Mouse (Mus musculus) forebrain, embryonic 13.5 days (tissue): ENCODE results near the gene Zbtb7a. TPM values are rescaled to one million over a fixed set of nuclear protein-coding genes. Genes with fewer than 3 reads are reported as not detected.

Experiments
- ATAC-seq: fragments of 200-750 bp; cut with Nextera tagmentation; 2 replicates; pipeline ENCODE4 v1.8.0; 2017
- H3K27ac ChIP-seq: fragments of 300-500 bp; sonication (generic); 2 replicates; pipeline ENCODE4 v1.5.1; 2015; ENCODE audit warnings: inconsistent platforms, mild to moderate bottlenecking, moderate library complexity
- H3K27me3 ChIP-seq: fragments of 300-500 bp; sonication (generic); 2 replicates; pipeline ENCODE4 v1.6.1; 2015; ENCODE audit warnings: mild to moderate bottlenecking, inconsistent platforms
- H3K36me3 ChIP-seq: fragments of 300-500 bp; sonication (generic); 2 replicates; pipeline ENCODE4 v1.6.1; 2015; ENCODE audit warnings: mild to moderate bottlenecking, inconsistent platforms; ENCODE audit not compliant: poor library complexity, severe bottlenecking
- H3K4me1 ChIP-seq: fragments of 300-500 bp; sonication (generic); 2 replicates; pipeline ENCODE4 v1.6.1; 2015; ENCODE audit warnings: inconsistent platforms
- H3K4me2 ChIP-seq: fragments of 300-500 bp; sonication (generic); 2 replicates; pipeline ENCODE4 v1.6.1; 2015; ENCODE audit warnings: inconsistent platforms, mild to moderate bottlenecking, moderate library complexity
- H3K4me3 ChIP-seq: fragments of 300-500 bp; sonication (generic); 2 replicates; pipeline ENCODE4 v1.5.1; 2015; ENCODE audit warnings: mild to moderate bottlenecking, inconsistent platforms
- H3K9ac ChIP-seq: fragments of 300-500 bp; sonication (generic); 2 replicates; pipeline ENCODE4 v1.6.1; 2015; ENCODE audit warnings: mild to moderate bottlenecking, inconsistent platforms
- H3K9me3 ChIP-seq: fragments of 300-500 bp; sonication (generic); replicated peaks from 2 replicates; pipeline ENCODE4 v1.6.1; 2016; ENCODE audit warnings: inconsistent platforms
- WGBS: fragments of 180-500 bp; shearing (Covaris S2); methylation state at CpG from one replicate; pipeline ENCODE4 v1.1.7; 2015; 5-methylcytosine and 5-hydroxymethylcytosine counted together
- microRNA-seq: library from miRNA; unstranded; fragments of <30 nt; microRNA quantifications from one replicate; pipeline ENCODE4, GENCODE M21; 2016
- polyA plus RNA-seq: library from polyadenylated mRNA; unstranded; fragments of >200 nt; fragmentation: Nextera tagmentation; extraction: Ambion mirVana; gene quantifications from 2 replicates; pipeline ENCODE4 v1.2.1, GENCODE M21; 2015

Gene Zbtb7a
- polyA plus RNA-seq, 1 experiment from 2014 or later: 10.4 TPM

- no peak overlapping the region for H3K4me3 ChIP-seq
- no peaks in the 10 kb centered on the region for H3K36me3 ChIP-seq
- H3K27ac ChIP-seq: no peak overlapping the region
- no peak overlapping the region for H3K4me2 ChIP-seq
- H3K9me3 ChIP-seq: no peaks in the 10 kb centered on the region
- ATAC-seq: no peak
- peaks cover 15% of the 10 kb centered on the region for H3K4me1 ChIP-seq
- H3K9ac ChIP-seq: no peak overlapping the region
- 61% methylated on average over 6 of the region's 6 CpGs for WGBS
- H3K27me3 ChIP-seq: peaks cover 50% of the 10 kb centered on the region
Measured at GRCm38 (mm10) chr10:81197305-81197704, 62.3 kb downstream of the Zbtb7a start.

- no peak overlapping the region for H3K4me3 ChIP-seq
- no peak for ATAC-seq
- WGBS: 2% methylated on average over 9 of the region's 9 CpGs
- peaks cover 6% of the 10 kb centered on the region for H3K4me1 ChIP-seq
- no peaks in the 10 kb centered on the region for H3K36me3 ChIP-seq
- H3K4me2 ChIP-seq: no peak overlapping the region
- H3K27ac ChIP-seq: no peak overlapping the region
- H3K27me3 ChIP-seq: peaks cover 50% of the 10 kb centered on the region
- H3K9ac ChIP-seq: no peak overlapping the region
- H3K9me3 ChIP-seq: no peaks in the 10 kb centered on the region
Measured at GRCm38 (mm10) chr10:81198230-81198629, 63.2 kb downstream of the Zbtb7a start.

GRCm38 (mm10) chr10:81198990-81199389 lies 64.0 kb downstream of the Zbtb7a start:
- Histone ChIP-seq H3K27me3 (peaks cover 45% of the 10 kb centered on the region), H3K9me3 (no peaks in the 10 kb centered on the region), H3K9ac (peak overlapping the region; percentile 12; the same call in 1 of the 2 replicates), H3K4me2 (no peak overlapping the region), H3K4me3 (no peak overlapping the region), H3K36me3 (no peaks in the 10 kb centered on the region), H3K27ac (no peak overlapping the region), H3K4me1 (peaks cover 4% of the 10 kb centered on the region; the same call in 1 of the 2 replicates)
- ATAC-seq: no peak
- WGBS: 81% methylated on average over 6 of the region's 6 CpGs

GRCm38 (mm10) chr10:81200141-81200540 lies 65.1 kb downstream of the Zbtb7a start:
- no peak for ATAC-seq
- peaks cover 33% of the 10 kb centered on the region for H3K27me3 ChIP-seq
- H3K4me2 ChIP-seq: no peak overlapping the region
- H3K9me3 ChIP-seq: no peaks in the 10 kb centered on the region
- 84% methylated on average over 13 of the region's 13 CpGs for WGBS
- no peak overlapping the region for H3K4me3 ChIP-seq
- H3K4me1 ChIP-seq: no peaks in the 10 kb centered on the region
- no peak overlapping the region for H3K27ac ChIP-seq
- H3K36me3 ChIP-seq: peaks cover 4% of the 10 kb centered on the region; the same call in 1 of the 2 replicates
- 0 out of 2 replicates have a peak overlapping the region, but pooled peaks have one; percentile 9 for H3K9ac ChIP-seq

GRCm38 (mm10) chr10:81200605-81201287 lies 65.7 kb downstream of the Zbtb7a start:
- no peak overlapping the region for H3K9ac ChIP-seq
- H3K4me1 ChIP-seq: no peaks in the 10 kb centered on the region
- H3K4me2 ChIP-seq: no peak overlapping the region
- H3K9me3 ChIP-seq: no peaks in the 10 kb centered on the region
- no peak overlapping the region for H3K4me3 ChIP-seq
- 78% methylated on average over 20 of the region's 20 CpGs for WGBS
- ATAC-seq: no peak
- H3K27me3 ChIP-seq: peaks cover 27% of the 10 kb centered on the region
- peaks cover 5% of the 10 kb centered on the region for H3K36me3 ChIP-seq
- H3K27ac ChIP-seq: no peak overlapping the region

GRCm38 (mm10) chr10:81201807-81202758 lies 67.1 kb downstream of the Zbtb7a start, which contains the start of gene Nmrk2:
Nmrk2 (minus strand) TSS chr10:81202051.
- Histone ChIP-seq H3K27ac (no peak within 1 kb of the TSS), H3K36me3 (peaks cover 18% of the 10 kb centered on the region), H3K4me1 (no peaks in the 10 kb centered on the region), H3K4me2 (no peak within 1 kb of the TSS), H3K4me3 (no peak within 1 kb of the TSS), H3K27me3 (peaks cover 14% of the 10 kb centered on the region), H3K9ac (no peak within 1 kb of the TSS), H3K9me3 (no peaks in the 10 kb centered on the region)
- ATAC-seq: no peak
- 65% methylated on average over 13 of the region's 13 CpGs for WGBS

Small RNAs within 50 kb of the gene (microRNA-seq; reads per million reads assigned to microRNA genes)
- gene Mir5615-1: not detected
- not detected for gene Mir5615-2

Other genes with a start within 250 kb of the Zbtb7a start
- 356 and 364 TPM in 2 replicates for gene Timm13, start 234.3 kb upstream of the Zbtb7a start, polyA plus RNA-seq
- 54.0 and 54.9 TPM in 2 replicates for gene Lmnb2, start 217.0 kb upstream of the Zbtb7a start, polyA plus RNA-seq
- gene Gadd45b, start 205.1 kb upstream of the Zbtb7a start, polyA plus RNA-seq: 4.9 and 5.1 TPM in 2 replicates
- gene Gng7, start 120.3 kb upstream of the Zbtb7a start, polyA plus RNA-seq: 14.8 and 17.6 TPM in 2 replicates
- gene Diras1, start 109.6 kb upstream of the Zbtb7a start, polyA plus RNA-seq: 13.4 and 15.0 TPM in 2 replicates
- gene Slc39a3, start 97.8 kb upstream of the Zbtb7a start, polyA plus RNA-seq: 33.4 and 37.8 TPM in 2 replicates
- 273 and 305 TPM in 2 replicates for gene Sgta, start 75.0 kb upstream of the Zbtb7a start, polyA plus RNA-seq
- 55.8 and 60.5 TPM in 2 replicates for gene Thop1, start 65.2 kb upstream of the Zbtb7a start, polyA plus RNA-seq
- 0.30 and 0.42 TPM in 2 replicates for gene Creb3l3, start 36.3 kb upstream of the Zbtb7a start, polyA plus RNA-seq
- 200 and 211 TPM in 2 replicates for gene Map2k2, start 29.3 kb upstream of the Zbtb7a start, polyA plus RNA-seq
- 54.2 and 57.0 TPM in 2 replicates for gene Pias4, start 32.7 kb downstream of the Zbtb7a start, polyA plus RNA-seq
- gene Eef2, start 41.4 kb downstream of the Zbtb7a start, polyA plus RNA-seq: 555 and 583 TPM in 2 replicates
- gene Dapk3, start 47.8 kb downstream of the Zbtb7a start, polyA plus RNA-seq: 43.5 and 47.7 TPM in 2 replicates
- gene 4930442H23Rik, start 48.6 kb downstream of the Zbtb7a start, polyA plus RNA-seq: not detected in 2 replicates
- not detected in 2 replicates for gene Nmrk2, start 66.8 kb downstream of the Zbtb7a start, polyA plus RNA-seq
- gene Atcay, start 95.6 kb downstream of the Zbtb7a start, polyA plus RNA-seq: 44.5 and 54.2 TPM in 2 replicates
- gene Zfr2, start 97.9 kb downstream of the Zbtb7a start, polyA plus RNA-seq: 9.7 and 10.9 TPM in 2 replicates
- gene Matk, start 117.7 kb downstream of the Zbtb7a start, polyA plus RNA-seq: 5.6 and 7.4 TPM in 2 replicates
- 134 and 135 TPM in 2 replicates for gene Mrpl54, start 131.7 kb downstream of the Zbtb7a start, polyA plus RNA-seq
- 28.6 and 32.3 TPM in 2 replicates for gene Apba3, start 131.7 kb downstream of the Zbtb7a start, polyA plus RNA-seq
- gene Tjp3, start 156.4 kb downstream of the Zbtb7a start, polyA plus RNA-seq: 6.2 and 7.1 TPM in 2 replicates
- 73.1 and 87.2 TPM in 2 replicates for gene Pip5k1c, start 157.7 kb downstream of the Zbtb7a start, polyA plus RNA-seq
- gene Cactin, start 185.9 kb downstream of the Zbtb7a start, polyA plus RNA-seq: 39.9 and 42.0 TPM in 2 replicates
- 2.6 and 3.8 TPM in 2 replicates for gene Tbxa2r, start 193.5 kb downstream of the Zbtb7a start, polyA plus RNA-seq
- not detected in 2 replicates for gene Gipc3, start 208.0 kb downstream of the Zbtb7a start, polyA plus RNA-seq
- gene Hmg20b, start 215.3 kb downstream of the Zbtb7a start, polyA plus RNA-seq: 60.6 and 61.1 TPM in 2 replicates
- 6.3 and 6.8 TPM in 2 replicates for gene Mfsd12, start 222.3 kb downstream of the Zbtb7a start, polyA plus RNA-seq
- gene 4930404N11Rik, start 230.6 kb downstream of the Zbtb7a start, polyA plus RNA-seq: 0.44 and 0.45 TPM in 2 replicates
- 117 and 128 TPM in 2 replicates for gene Fzr1, start 243.3 kb downstream of the Zbtb7a start, polyA plus RNA-seq
- 76.7 and 87.3 TPM in 2 replicates for gene Dohh, start 249.2 kb downstream of the Zbtb7a start, polyA plus RNA-seq
- gene Gm48551, start 249.2 kb downstream of the Zbtb7a start, polyA plus RNA-seq: 4.2 and 5.8 TPM in 2 replicates